Mouse (Mus musculus) forebrain, embryonic 13.5 days (tissue): Measurements from ENCODE around the gene Clpsl2. TPM values are rescaled to one million over a fixed set of nuclear protein-coding genes. Genes with fewer than 3 reads are reported as not detected.
A peak's percentile ranks its signal among the peaks of the same experiment; 100 is the strongest.

ENCODE experiments used
- ATAC-seq: fragments of 200-750 bp; cut with Nextera tagmentation; 2 replicates; pipeline ENCODE4 v1.8.0; 2017
- H3K27ac ChIP-seq: fragments of 300-500 bp; sonication (generic); 2 replicates; pipeline ENCODE4 v1.5.1; 2015; ENCODE audit warnings: inconsistent platforms, mild to moderate bottlenecking, moderate library complexity
- H3K27me3 ChIP-seq: fragments of 300-500 bp; sonication (generic); 2 replicates; pipeline ENCODE4 v1.6.1; 2015; ENCODE audit warnings: mild to moderate bottlenecking, inconsistent platforms
- H3K36me3 ChIP-seq: fragments of 300-500 bp; sonication (generic); 2 replicates; pipeline ENCODE4 v1.6.1; 2015; ENCODE audit warnings: mild to moderate bottlenecking, inconsistent platforms; ENCODE audit not compliant: poor library complexity, severe bottlenecking
- H3K4me1 ChIP-seq: fragments of 300-500 bp; sonication (generic); 2 replicates; pipeline ENCODE4 v1.6.1; 2015; ENCODE audit warnings: inconsistent platforms
- H3K4me2 ChIP-seq: fragments of 300-500 bp; sonication (generic); 2 replicates; pipeline ENCODE4 v1.6.1; 2015; ENCODE audit warnings: inconsistent platforms, mild to moderate bottlenecking, moderate library complexity
- H3K4me3 ChIP-seq: fragments of 300-500 bp; sonication (generic); 2 replicates; pipeline ENCODE4 v1.5.1; 2015; ENCODE audit warnings: mild to moderate bottlenecking, inconsistent platforms
- H3K9ac ChIP-seq: fragments of 300-500 bp; sonication (generic); 2 replicates; pipeline ENCODE4 v1.6.1; 2015; ENCODE audit warnings: mild to moderate bottlenecking, inconsistent platforms
- H3K9me3 ChIP-seq: fragments of 300-500 bp; sonication (generic); replicated peaks from 2 replicates; pipeline ENCODE4 v1.6.1; 2016; ENCODE audit warnings: inconsistent platforms
- WGBS: fragments of 180-500 bp; shearing (Covaris S2); methylation state at CpG from one replicate; pipeline ENCODE4 v1.1.7; 2015; 5-methylcytosine and 5-hydroxymethylcytosine counted together
- polyA plus RNA-seq: library from polyadenylated mRNA; unstranded; fragments of >200 nt; fragmentation: Nextera tagmentation; extraction: Ambion mirVana; gene quantifications from 2 replicates; pipeline ENCODE4 v1.2.1, GENCODE M21; 2015

Gene Clpsl2
- polyA plus RNA-seq, 1 experiment from 2014 or later = not detected

GRCm38 (mm10) chr17:28572521-28572920, 23.3 kb downstream of the Clpsl2 start:
- 84% methylated on average over 7 of the region's 7 CpGs for WGBS
- Histone ChIP-seq H3K36me3 (no peaks in the 10 kb centered on the region), H3K27ac (no peak overlapping the region), H3K9me3 (no peaks in the 10 kb centered on the region), H3K9ac (no peak overlapping the region), H3K4me3 (no peak overlapping the region), H3K4me2 (no peak overlapping the region), H3K4me1 (peaks cover 8% of the 10 kb centered on the region), H3K27me3 (0 out of 2 replicates have a peak, but pooled peaks cover 3% of the 10 kb centered on the region)
- no peak for ATAC-seq

GRCm38 (mm10) chr17:28572941-28573340, 23.7 kb downstream of the Clpsl2 start:
- Histone ChIP-seq H3K27ac (no peak overlapping the region), H3K27me3 (0 out of 2 replicates have a peak, but pooled peaks cover 3% of the 10 kb centered on the region), H3K9ac (no peak overlapping the region), H3K4me2 (no peak overlapping the region), H3K4me3 (no peak overlapping the region), H3K4me1 (peaks cover 8% of the 10 kb centered on the region), H3K9me3 (no peaks in the 10 kb centered on the region), H3K36me3 (no peaks in the 10 kb centered on the region)
- ATAC-seq = no peak
- 78% methylated on average over 6 of the region's 6 CpGs for WGBS

- 14% methylated on average over 50 of the region's 50 CpGs for WGBS
- peak within 1 kb of the TSS; percentile 47 for H3K9ac ChIP-seq
- peak; percentile 84 for ATAC-seq
Observed at GRCm38 (mm10) chr17:28575244-28576125, 26.3 kb downstream of the Clpsl2 start, which contains the start of gene Lhfpl5. Lhfpl5 (plus strand) TSS chr17:28575641.

DNA sequence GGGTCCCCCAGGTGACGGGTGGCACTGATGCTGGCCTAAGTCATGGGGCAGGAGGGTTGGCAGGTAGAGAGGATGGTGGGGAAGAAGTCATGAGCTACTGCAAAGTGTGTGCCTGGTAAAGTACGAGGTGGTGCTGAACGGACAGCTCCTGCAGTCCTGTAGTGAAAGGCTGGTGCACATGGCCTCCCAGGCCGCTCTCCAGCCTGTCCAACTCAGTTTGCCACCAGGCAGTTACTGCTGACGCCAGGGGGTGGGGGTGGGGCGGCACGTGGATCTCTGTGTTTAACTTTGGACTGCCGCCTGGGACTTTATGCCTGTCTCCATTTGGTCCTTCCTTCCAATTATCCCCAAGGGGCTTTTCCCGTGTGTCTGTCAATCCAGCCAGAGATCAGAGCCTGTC, 31.2 kb downstream of the Clpsl2 start:
- Histone ChIP-seq H3K9ac (no peak overlapping the region), H3K27me3 (no peaks in the 10 kb centered on the region), H3K4me1 (peaks cover 6% of the 10 kb centered on the region), H3K36me3 (no peaks in the 10 kb centered on the region), H3K9me3 (no peaks in the 10 kb centered on the region), H3K4me2 (no peak overlapping the region), H3K4me3 (no peak overlapping the region), H3K27ac (no peak overlapping the region)
- WGBS = 9% methylated on average over 9 of the region's 9 CpGs
- ATAC-seq = no peak

More at GRCm38 (mm10) chr17:28575244-28576125, 26.3 kb downstream of the Clpsl2 start, which contains the start of gene Lhfpl5:
- H3K9me3 ChIP-seq = no peaks in the 10 kb centered on the region
- 0 out of 2 replicates have a peak, but pooled peaks cover 3% of the 10 kb centered on the region for H3K27me3 ChIP-seq
- peak within 1 kb of the TSS; percentile 39 for H3K4me3 ChIP-seq
- no peaks in the 10 kb centered on the region for H3K36me3 ChIP-seq
- H3K27ac ChIP-seq = no peak within 1 kb of the TSS; the same call in 1 of the 2 replicates
- H3K4me2 ChIP-seq = peak within 1 kb of the TSS; percentile 64
- H3K4me1 ChIP-seq = peaks cover 8% of the 10 kb centered on the region

GRCm38 (mm10) chr17:28581056-28581455, 31.8 kb downstream of the Clpsl2 start:
- H3K27ac ChIP-seq = no peak overlapping the region
- no peak overlapping the region for H3K9ac ChIP-seq
- 0 out of 2 replicates have a peak, but pooled peaks cover 4% of the 10 kb centered on the region for H3K36me3 ChIP-seq
- H3K4me1 ChIP-seq = no peaks in the 10 kb centered on the region
- no peak overlapping the region for H3K4me2 ChIP-seq
- H3K9me3 ChIP-seq = no peaks in the 10 kb centered on the region
- H3K27me3 ChIP-seq = no peaks in the 10 kb centered on the region
- no peak overlapping the region for H3K4me3 ChIP-seq
- no peak for ATAC-seq
- WGBS = 49% methylated on average over 2 of the region's 2 CpGs

DNA sequence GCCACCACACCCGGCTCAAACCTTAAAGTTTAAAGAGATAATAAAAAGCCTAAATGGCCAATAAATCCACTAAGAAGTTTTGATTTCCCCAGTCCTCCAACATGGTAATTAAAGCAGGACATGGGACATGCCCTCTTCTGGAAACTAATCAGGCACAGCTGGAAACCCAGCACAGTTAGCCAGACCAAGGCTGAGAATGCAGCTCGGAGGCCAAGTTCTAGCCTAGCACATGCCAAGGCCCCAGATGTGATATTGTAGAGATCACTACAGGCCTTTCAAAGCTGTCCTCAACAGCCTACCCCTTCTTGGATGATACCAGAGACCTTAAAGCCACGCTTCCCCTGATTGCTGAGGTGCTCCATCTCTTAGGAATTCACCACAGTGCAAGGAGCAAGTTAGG, 37.3 kb downstream of the Clpsl2 start:
- Histone ChIP-seq H3K36me3 (peaks cover 50% of the 10 kb centered on the region), H3K27ac (no peak overlapping the region), H3K9me3 (no peaks in the 10 kb centered on the region), H3K4me1 (no peaks in the 10 kb centered on the region), H3K9ac (no peak overlapping the region), H3K4me3 (no peak overlapping the region), H3K27me3 (no peaks in the 10 kb centered on the region), H3K4me2 (no peak overlapping the region)
- ATAC-seq = no peak
- WGBS = 89% methylated on average over 3 of the region's 3 CpGs

DNA sequence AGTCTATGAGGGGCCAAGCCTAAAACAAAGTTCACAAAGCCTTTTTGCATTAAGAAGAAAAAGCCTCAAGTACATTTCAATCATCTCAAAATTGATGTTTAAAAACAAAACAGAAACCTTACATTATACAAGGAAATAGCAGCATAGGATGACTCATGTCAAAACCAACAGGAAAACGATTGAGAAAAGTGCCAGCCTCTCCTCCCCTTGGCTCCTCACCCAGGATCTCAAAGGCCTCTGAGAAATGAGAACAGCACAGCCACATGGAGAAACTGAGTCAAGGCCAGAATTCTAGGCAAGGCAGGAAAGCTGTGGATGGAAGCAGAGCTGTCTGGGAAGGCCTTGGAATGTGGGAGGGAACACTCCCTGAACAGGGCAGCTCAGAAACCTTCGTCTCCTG, 39.4 kb downstream of the Clpsl2 start:
- H3K9me3 ChIP-seq = no peaks in the 10 kb centered on the region
- no peak overlapping the region for H3K4me3 ChIP-seq
- H3K27me3 ChIP-seq = no peaks in the 10 kb centered on the region
- no peaks in the 10 kb centered on the region for H3K4me1 ChIP-seq
- H3K9ac ChIP-seq = no peak overlapping the region
- no peak for ATAC-seq
- peaks cover 71% of the 10 kb centered on the region for H3K36me3 ChIP-seq
- H3K4me2 ChIP-seq = no peak overlapping the region
- no peak overlapping the region for H3K27ac ChIP-seq
- 74% methylated on average over 2 of the region's 2 CpGs for WGBS

GRCm38 (mm10) chr17:28590596-28590995, 41.4 kb downstream of the Clpsl2 start:
- Histone ChIP-seq H3K9me3 (no peaks in the 10 kb centered on the region), H3K4me2 (no peak overlapping the region), H3K27me3 (no peaks in the 10 kb centered on the region), H3K36me3 (peaks cover 87% of the 10 kb centered on the region), H3K4me3 (no peak overlapping the region), H3K9ac (no peak overlapping the region), H3K27ac (no peak overlapping the region), H3K4me1 (no peaks in the 10 kb centered on the region)
- 93% methylated on average over 3 of the region's 3 CpGs for WGBS
- ATAC-seq = no peak

DNA sequence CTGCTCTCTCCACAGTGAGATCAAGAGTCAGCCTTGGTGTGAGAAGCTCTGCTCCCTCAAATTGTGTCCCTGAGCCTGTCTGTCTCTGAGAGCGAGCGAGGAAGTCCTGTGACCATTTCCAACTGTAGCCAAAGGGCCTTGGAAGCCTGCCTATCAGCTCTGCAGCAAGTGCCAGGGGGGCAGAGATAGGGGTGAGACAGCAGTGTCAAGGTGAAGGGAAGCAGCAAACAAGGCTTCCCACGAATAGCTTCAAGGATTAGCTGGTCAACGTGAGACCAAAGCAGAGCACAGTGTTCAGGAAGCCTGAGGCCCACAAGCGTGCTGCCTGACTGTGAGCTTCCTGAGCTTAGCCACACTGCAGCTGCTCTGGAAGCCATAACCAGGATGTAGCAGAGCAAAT, 42.3 kb downstream of the Clpsl2 start:
- 93% methylated on average over 5 of the region's 5 CpGs for WGBS
- Histone ChIP-seq H3K4me2 (no peak overlapping the region), H3K27ac (no peak overlapping the region), H3K9ac (no peak overlapping the region), H3K4me3 (no peak overlapping the region), H3K27me3 (no peaks in the 10 kb centered on the region), H3K36me3 (peaks cover 91% of the 10 kb centered on the region), H3K4me1 (no peaks in the 10 kb centered on the region), H3K9me3 (no peaks in the 10 kb centered on the region)
- ATAC-seq = no peak

GRCm38 (mm10) chr17:28592998-28593397, 43.8 kb downstream of the Clpsl2 start:
- 17% methylated on average over 4 of the region's 4 CpGs for WGBS
- Histone ChIP-seq H3K4me2 (no peak overlapping the region), H3K36me3 (peaks cover 93% of the 10 kb centered on the region), H3K9ac (no peak overlapping the region), H3K27me3 (no peaks in the 10 kb centered on the region), H3K4me1 (no peaks in the 10 kb centered on the region), H3K27ac (no peak overlapping the region), H3K4me3 (no peak overlapping the region), H3K9me3 (no peaks in the 10 kb centered on the region)
- no peak for ATAC-seq

- no peak overlapping the region for H3K4me2 ChIP-seq
- WGBS = 81% methylated on average over 4 of the region's 4 CpGs
- peaks cover 92% of the 10 kb centered on the region for H3K36me3 ChIP-seq
- no peak overlapping the region for H3K9ac ChIP-seq
- H3K27me3 ChIP-seq = no peaks in the 10 kb centered on the region
- no peak overlapping the region for H3K27ac ChIP-seq
- no peak for ATAC-seq
- no peaks in the 10 kb centered on the region for H3K9me3 ChIP-seq
- H3K4me3 ChIP-seq = no peak overlapping the region
- no peaks in the 10 kb centered on the region for H3K4me1 ChIP-seq
Observed at GRCm38 (mm10) chr17:28593965-28594364, 44.8 kb downstream of the Clpsl2 start.

DNA sequence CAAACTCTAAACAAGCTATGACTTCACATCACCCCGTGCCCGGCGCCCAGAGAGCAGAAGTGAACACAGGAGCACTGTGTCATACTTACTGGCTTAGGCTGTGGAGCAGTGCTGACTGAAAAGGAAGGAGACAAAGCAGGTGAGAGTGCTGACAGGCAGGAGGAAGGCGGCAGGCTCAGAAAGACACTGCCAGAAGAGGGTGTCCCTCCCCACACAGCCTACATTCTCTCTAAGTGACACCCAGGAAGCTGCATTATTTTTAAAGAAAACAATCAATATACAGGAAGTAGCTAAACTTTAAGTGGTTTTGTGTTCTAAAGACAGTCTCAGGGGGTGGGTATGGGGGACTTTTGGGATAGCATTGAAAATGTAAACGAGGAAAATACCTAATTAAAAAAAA, 51.6 kb downstream of the Clpsl2 start:
- Histone ChIP-seq H3K27me3 (no peaks in the 10 kb centered on the region), H3K4me2 (no peak overlapping the region), H3K4me1 (no peaks in the 10 kb centered on the region), H3K4me3 (no peak overlapping the region), H3K9me3 (no peaks in the 10 kb centered on the region), H3K27ac (no peak overlapping the region), H3K36me3 (peaks cover 94% of the 10 kb centered on the region), H3K9ac (no peak overlapping the region)
- ATAC-seq = no peak
- 88% methylated on average over 5 of the region's 5 CpGs for WGBS
